Mouse (Mus musculus) layer of hippocampus, adult 9-10 months (tissue): ENCODE results near the gene Fasn.
"Not testable (repeated sequence)": the region's sequence is repeated elsewhere in the genome, so short reads cannot be mapped to it uniquely, and the experiment has no call there.

Experiments used
- DNase-seq: peaks from one replicate; pipeline ENCODE4 v3.0.0; 2022; ENCODE audit warnings: low spot score

Gene Fasn

DNA sequence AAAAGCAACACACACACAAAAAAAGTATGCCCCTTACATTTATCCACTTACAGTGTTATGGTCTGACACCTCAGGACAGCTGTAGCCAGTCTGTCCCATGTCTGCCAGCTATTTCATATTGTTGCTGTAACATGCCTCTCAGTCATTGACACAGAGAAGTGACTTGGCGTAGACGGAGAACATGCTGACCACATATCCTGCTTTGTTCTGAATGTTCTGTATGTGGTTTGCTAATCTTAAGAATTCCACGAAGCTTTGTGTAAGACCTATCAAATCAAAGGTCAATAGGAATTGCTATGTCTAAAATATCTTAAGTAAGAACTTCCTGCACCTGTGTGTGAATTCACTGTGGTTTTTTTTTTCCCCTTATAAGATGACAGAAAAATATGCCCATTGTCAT lies 26.1 kb downstream of the Fasn start:
- DNase-seq, result no peak

GRCm38 (mm10) chr11:120796614-120796946 lies 27.8 kb downstream of the Fasn start:
- no peak for DNase-seq

GRCm38 (mm10) chr11:120795756-120796613 lies 28.4 kb downstream of the Fasn start, which contains the start of gene Dus1l:
Gene Dus1l (minus strand): TSS chr11:120796403.
- DNase-seq, result peak; percentile 94

DNA sequence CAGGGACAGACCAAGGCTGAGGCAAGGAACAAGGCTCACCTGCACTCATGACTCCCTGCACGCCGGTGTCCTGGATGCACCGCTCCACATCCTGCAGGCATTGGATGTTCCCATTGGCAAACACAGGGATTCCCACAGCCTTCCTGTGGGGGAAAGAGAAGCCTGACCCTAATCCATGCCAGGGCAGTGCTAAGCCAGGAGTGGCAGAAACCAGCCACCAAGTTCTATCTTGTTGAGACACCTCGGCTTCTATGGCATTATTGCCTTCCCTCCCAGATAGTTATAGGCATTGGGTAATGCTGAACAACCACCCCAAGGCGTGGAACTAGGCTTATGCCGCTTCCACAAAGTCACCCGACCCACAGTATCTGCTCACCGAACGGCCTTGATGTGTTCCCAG lies 31.7 kb downstream of the Fasn start:
- DNase-seq, result no peak

- DNase-seq, result no peak
Measured at GRCm38 (mm10) chr11:120789810-120790209, 34.5 kb downstream of the Fasn start.

GRCm38 (mm10) chr11:120789355-120789754 lies 35.0 kb downstream of the Fasn start:
- DNase-seq, result no peak

DNA sequence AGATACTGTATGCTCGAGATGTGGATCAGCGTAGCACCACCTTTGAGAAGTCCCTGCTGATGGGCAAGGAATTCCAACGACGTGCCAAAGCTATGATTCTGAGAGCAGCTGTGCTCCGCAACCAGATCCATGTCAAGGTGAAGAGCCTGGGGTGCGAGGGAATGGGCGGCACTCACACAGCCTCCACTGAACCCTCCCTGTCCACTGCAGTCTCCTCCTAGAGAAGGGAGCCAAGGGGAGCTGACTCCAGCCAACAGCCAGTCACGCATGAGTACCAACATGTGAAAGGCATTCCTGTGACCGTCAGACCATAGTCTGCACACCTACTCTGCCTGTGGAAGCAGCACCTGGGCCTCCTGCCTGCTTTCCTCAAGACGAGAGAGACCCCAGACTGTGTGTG lies 35.9 kb downstream of the Fasn start:
- DNase-seq, result not testable (repeated sequence)

DNA sequence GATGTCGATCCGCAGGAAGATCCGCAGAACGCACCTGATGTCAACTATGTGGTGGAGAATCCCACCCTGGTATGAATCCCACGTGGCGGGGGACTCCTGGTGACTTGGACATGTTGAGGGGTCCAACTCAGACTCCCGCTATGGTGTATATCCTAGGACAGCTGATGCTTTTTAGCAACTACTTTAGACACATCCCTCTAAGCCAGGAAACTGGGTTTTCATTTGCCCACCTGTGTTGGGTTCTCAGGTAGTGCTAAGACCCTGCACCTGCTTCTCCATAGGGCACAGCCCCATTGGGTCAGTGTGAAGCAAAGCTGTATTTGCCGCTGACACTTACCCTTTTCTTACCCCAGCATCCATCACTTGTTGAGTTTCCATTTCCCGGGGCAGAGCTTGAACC lies 39.2 kb downstream of the Fasn start:
- DNase-seq, result no peak

DNA sequence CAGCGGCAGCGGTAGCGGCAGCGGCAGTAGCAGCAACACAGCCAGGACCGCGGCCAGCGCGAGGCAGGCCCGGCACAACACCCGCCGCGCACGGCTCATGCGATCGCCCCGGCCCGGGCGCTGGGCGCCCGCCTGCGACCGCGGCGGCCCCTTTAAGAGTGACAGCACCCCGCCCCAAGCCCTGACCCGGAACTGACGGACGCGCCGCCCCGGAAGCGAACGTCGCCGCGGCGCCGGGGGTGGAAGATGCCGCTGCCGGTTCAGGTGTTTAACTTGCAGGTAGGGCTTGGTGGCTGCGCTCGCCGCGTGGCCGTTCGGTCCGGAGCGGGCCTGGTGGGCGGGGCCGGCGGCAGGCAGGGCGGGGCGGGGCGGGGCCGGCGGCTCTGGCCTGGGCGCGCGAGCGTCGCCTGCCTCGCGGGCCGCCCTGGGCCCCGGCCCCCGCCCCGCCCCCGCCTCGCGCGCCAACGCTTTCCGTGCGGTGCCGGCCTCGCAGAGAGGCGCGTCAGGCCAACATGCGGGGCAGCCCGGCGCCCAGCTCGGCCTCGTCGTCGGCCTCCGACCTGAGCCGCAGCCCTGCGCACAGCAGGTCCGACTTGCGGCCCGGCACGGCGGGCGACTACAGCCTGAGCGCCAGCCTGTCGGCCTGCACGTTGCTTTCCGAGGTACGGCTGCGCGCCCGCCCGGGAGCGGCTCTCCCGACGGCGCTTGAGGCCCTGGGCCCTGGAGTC lies 40.1 kb downstream of the Fasn start, which contains the start of the genes Rfng and Gps1:
Gene Rfng (minus strand): TSS at position 144 of the 728 bp plus-strand sequence.
Gene Gps1 (plus strand): TSS at position 209 of the 728 bp plus-strand sequence.
- no peak for DNase-seq

DNA sequence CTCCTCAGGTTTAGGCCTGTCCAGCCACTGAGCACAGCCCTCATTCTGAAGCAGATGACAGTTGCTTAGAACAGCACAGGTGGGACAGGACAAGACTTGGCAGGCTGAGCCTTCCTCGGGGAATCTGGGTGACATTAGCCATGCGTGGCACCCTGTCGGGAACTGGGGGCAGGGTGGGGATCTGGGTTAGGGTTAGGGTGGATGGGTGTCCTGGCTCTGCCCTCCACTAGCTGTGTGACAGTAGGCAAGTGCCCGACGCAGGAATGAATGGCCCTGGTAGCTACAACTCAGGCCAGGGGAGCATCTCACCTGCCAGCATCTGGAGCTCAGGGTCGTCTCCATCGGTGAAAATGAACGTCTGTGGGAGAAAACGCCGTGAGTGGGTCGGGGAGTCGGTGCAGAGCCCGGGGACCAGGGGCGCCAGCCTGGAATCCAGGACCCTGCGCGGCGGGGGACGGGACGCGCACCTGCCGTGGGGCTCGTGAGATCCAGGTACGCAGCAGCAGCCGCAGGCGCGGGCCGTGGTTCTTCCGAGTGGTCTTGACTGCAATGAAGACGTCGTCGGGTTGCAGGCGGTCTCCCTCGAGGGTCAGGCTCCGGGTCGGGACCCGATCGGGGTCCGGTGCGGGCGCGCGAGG lies 40.8 kb downstream of the Fasn start:
- no peak for DNase-seq

DNA sequence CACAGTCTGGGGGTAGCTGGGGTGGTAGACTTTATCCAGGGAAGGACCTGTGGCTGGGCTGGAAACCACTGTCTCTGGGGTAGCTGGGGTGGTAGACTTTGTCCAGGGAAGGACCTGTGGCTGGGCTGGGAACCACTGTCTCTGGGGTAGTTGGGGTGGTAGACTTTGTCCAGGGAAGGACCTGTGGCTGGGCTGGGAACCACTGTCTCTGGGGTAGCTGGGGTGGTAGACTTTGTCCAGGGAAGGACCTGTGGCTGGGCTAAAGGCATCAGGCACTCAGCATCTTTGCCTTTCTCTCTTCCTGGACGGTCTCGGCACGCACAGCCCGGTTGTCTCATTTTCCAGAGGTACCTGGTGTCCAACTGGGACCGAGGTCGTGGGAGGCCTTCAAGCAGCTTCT lies 43.0 kb downstream of the Fasn start:
- not testable (repeated sequence) for DNase-seq

- no peak for DNase-seq
Measured at GRCm38 (mm10) chr11:120779876-120780275, 44.5 kb downstream of the Fasn start.

- no peak for DNase-seq
Measured at GRCm38 (mm10) chr11:120777123-120777522, 47.2 kb downstream of the Fasn start.

DNA sequence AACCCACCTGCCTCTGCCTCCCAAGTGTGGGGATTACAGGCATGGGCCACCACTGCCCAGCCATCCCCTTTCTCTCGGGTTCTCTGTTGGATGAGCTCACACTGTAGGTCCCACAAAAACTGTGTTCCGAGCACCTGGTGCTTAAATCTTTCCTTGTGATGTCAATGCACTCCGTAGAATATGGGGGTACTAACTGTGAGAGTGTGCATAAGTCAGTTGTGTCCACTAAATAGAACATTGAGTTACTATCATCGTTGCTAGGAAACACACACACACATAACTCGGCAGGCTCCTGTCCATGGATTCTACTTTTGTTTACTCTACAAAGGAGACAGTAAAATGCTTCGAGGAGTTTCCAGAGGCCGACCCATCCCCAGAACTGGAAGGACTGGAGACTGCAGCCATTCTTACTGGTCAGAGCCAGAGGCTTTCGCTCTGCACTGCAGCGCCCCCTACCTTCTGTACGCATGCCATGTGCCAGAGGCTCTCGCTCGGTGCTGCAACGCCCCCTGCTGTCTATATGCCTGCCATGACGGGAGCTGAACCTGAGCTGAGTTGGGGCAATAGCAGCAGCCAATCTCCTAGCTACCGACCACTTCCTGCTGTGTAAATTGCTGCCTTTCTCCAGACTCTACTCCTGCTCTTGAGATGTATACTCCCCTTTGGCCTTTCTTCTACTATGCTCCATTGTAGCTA lies 48.4 kb downstream of the Fasn start:
- peak; percentile 93 for DNase-seq

GRCm38 (mm10) chr11:120773463-120774190 lies 50.7 kb downstream of the Fasn start:
- no peak for DNase-seq

DNA sequence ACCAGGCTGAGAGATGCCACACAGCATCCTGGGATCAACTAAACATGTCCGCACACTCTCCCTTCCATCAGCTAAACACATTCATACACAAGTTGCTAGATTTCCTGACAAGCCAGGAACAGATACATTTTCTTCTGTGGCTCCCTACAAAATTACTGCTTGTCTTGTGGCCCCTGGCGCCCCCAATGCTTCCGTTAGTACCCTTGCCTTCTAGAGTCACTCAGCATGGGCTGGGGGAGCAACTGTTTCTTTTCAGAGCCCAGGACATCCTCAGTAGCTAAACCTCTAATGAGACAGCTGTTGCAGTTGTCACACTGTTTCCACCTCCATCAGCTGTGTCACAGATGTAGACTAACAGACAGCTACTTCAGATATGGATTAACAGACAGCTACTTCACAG lies 51.6 kb downstream of the Fasn start:
- DNase-seq, result no peak

DNA sequence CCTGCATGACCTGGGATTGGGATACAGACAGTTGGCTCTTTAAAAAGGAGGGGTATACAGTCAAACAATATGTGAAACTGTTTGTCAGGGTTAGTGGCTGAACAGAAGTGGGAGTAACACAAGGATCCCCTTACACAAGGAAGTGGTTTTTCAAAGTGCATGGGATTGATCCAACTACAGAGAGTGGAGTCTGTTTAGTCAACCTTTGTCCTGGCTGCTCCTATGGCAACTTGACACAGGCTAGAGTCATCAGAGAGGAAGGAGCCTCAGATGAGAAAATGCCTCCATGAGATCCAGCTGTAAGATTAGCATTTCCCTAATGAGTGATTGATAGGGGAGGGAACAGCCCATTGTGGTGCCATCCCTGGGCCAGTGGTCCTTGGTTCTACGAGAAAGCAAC lies 56.1 kb downstream of the Fasn start:
- DNase-seq, result no peak

DNA sequence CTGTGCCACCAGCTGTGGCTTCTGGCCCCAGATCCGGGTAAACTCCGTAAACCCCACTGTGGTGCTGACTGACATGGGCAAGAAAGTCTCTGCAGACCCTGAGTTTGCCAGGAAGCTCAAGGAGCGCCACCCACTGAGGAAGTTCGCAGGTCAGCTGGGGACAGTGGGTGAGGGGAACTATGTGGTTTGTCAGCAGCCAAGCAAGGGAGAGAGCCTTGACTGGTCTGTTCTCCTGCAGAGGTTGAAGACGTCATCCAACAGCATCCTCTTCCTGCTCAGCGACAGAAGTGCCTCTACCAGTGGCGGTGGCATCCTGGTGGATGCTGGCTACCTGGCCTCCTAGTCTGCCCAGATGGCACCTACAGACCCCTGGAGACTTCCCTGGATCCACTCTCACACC lies 57.3 kb downstream of the Fasn start:
- DNase-seq, result not testable (repeated sequence)

DNA sequence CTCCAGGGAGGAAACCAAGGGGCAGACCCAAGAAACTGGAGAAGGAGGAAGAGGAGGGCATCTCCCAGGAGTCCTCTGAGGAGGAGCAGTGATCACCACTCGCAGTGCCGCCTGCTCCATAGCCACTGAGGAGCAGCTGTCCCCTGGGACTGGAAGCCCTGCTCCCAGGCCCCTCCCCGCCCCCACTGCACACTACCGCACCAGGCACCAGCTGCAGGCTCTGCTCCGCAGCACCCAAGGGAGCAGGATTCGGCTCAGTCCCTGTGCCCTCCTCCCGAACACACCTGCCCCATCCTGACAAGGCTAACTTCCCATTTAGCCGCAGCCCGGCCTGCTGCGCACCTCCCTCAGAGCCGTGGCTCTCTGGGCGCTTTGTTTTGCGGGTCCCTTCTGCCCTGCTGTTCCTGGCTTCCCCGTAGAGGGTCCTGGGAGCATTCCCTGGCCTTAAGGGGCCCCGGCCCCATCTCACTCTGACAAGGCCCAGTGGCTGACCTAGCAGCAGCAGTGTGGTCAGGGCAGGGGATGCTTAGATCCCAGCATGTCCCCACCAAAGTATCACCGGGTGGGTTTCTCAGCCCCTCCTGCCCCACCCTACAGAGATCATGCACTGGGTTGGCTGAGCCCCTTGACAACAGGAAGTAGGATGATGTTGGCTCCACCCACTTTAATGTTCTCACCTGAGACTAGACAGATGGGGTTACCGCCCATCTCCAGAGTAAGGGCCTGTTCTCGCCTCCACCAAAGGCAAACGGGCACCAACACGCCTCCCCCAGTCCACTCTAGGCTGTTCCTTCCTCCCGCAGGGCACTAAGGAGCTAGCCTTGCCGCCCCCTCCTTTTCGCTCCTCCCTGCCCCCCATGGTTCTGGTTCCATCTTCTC lies 61.0 kb downstream of the Fasn start:
- not testable (repeated sequence) for DNase-seq

GRCm38 (mm10) chr11:120762672-120763041 lies 61.7 kb downstream of the Fasn start, which contains the start of gene Hmga1b:
Gene Hmga1b (plus strand): TSS chr11:120762794.
- DNase-seq, result not testable (repeated sequence)
